In the genomic region with DNA sequence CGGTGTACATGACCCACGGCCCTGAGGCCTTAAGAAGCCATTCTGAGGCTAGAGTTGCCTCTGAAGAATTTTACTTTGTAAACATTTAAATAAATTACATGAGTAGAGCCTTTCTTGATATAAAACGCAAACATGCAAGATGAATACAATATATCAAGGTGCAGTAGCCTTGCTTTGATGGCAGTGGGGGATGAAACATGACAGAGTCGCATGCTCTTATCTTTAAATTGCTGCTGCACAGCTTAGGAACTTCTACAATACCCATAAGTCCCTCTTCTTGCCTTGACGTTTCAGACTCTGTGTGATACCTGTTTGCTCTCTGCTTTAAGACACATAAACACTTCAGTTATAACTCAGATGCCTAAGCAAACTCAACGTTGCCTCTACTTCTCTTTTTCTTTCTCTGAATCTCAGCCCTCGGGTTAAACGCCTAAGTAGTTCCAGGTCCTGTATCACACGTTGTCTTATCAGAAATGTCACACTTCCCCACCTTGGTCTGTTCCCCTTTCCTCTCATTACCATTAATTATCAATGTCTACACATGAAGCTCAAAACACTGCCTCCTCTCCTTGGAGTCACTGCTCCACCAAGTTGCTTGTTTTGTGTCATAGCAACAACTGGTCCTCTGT, we compare ENCODE assay signal across 8 mouse cellular contexts. TPM values are rescaled to one million over a fixed set of nuclear protein-coding genes. Genes with fewer than 3 reads are reported as not detected.
DNase-seq lines count a peak whose midpoint lies in the region; ATAC-seq lines count a peak whose summit lies in the region.
"Had no signal": no experiment of that assay in that cellular context is flagged by ENCODE, and none has a peak within 500 bp of the region (broad histone marks: within the 10 kb centered on the region; RNA-seq: fewer than 3 reads in every experiment).

No protein-coding gene starts in this region.

- peak; percentile 76 for DNase-seq in 416B (ENCODE audit: low read depth)
- DNase-seq in induced T-regulatory cell, adult 2 months (ENCODE audit: low read depth), result peak; percentile 73
- DNase-seq in gastrocnemius, postnatal 10 days, result no peak
- DNase-seq in cerebellum, adult 8-10 months, result no peak
- no peak for DNase-seq in T-cell, adult 2 months (ENCODE audit: low spot score)
- DNase-seq: cerebellum, adult 9-10 months had no signal

- ATAC-seq in CD4-positive, CD25-positive, alpha-beta regulatory T cell, adult 4 months, result peak; percentile 5
- peak; percentile 75 for ATAC-seq in megakaryocyte progenitor cell, adult 5-6 weeks (replicated peaks; ENCODE audit: poor library complexity)

RNA-seq across cellular contexts. Expression of a gene that starts 9.3 kb away (rescaled TPM):
- polyA plus RNA-seq in CD4-positive, CD25-positive, alpha-beta regulatory T cell, adult 4 months (2017; shearing (Covaris generic)), result 100 to 1,000 TPM; 365 to 377 TPM
- total RNA-seq in megakaryocyte progenitor cell, adult 5-6 weeks (2015), result 120 and 124 TPM in 2 replicates
- total RNA-seq in megakaryocyte progenitor cell, adult 5-6 weeks (2017), result 111 and 122 TPM in 2 replicates
- 1 to 10 TPM in 1 of 2 experiments, under 1 TPM in 1; 0.72 to 1.1 TPM for total RNA-seq in gastrocnemius, postnatal 10 days (2021)

Comparison
In these comparisons a context has a peak if more than half of its experiments do, and no peak if none do; other contexts are left out.
1. DNase-seq: peak in 416B (single experiment) and induced T-regulatory cell, adult 2 months (single experiment); none in gastrocnemius, postnatal 10 days (single experiment), cerebellum, adult 8-10 months (single experiment) and T-cell, adult 2 months (single experiment).
2. RNA of a gene that starts 9.3 kb away (total RNA-seq): 111 to 124 TPM in megakaryocyte progenitor cell, adult 5-6 weeks; 0.72 to 1.1 TPM in gastrocnemius, postnatal 10 days; every median in the first group is over 10 times any median in the second.